Comparison of ENCODE assay signal across 8 mouse cellular contexts in genomic region chr6:127886916-127887315, GRCm38 (mm10). TPM values are rescaled to one million over a fixed set of nuclear protein-coding genes. Genes with fewer than 3 reads are reported as not detected.
DNase-seq lines count a peak whose midpoint lies in the region; ATAC-seq lines count a peak whose summit lies in the region.

No protein-coding gene starts in this region.

- no peak for ATAC-seq in heart, embryonic 16.5 days (replicated peaks; ENCODE audit: extremely low read depth, insufficient read depth, low FRiP score)
- peak; percentile 63; the same call in 1 of the 2 replicates for ATAC-seq in embryonic facial prominence, embryonic 13.5 days (ENCODE audit: insufficient number of reproducible peaks, insufficient read depth, low FRiP score, low TSS enrichment, low read depth)
- 0 out of 2 replicates have a peak, but pooled peaks have one; percentile 4 for ATAC-seq in hindbrain, embryonic 15.5 days (ENCODE audit: low FRiP score, low read depth)
- ATAC-seq in midbrain, embryonic 13.5 days: no peak
- no peak for ATAC-seq in megakaryocyte progenitor cell, adult 5-6 weeks (replicated peaks; ENCODE audit: poor library complexity)

- no peaks in the 10 kb centered on the region for H3K36me3 ChIP-seq in heart, embryonic 16.5 days (ENCODE audit: control insufficient read depth, insufficient read depth)
- H3K36me3 ChIP-seq in embryonic facial prominence, embryonic 13.5 days: 0 out of 2 replicates have a peak, but pooled peaks cover 3% of the 10 kb centered on the region
- no peaks in the 10 kb centered on the region for H3K36me3 ChIP-seq in hindbrain, embryonic 15.5 days
- H3K36me3 ChIP-seq in midbrain, embryonic 13.5 days: no peaks in the 10 kb centered on the region

- H3K27ac ChIP-seq in heart, embryonic 16.5 days (ENCODE audit: low read length): no peak overlapping the region
- peak overlapping the region; percentile 89 for H3K27ac ChIP-seq in embryonic facial prominence, embryonic 13.5 days
- peak overlapping the region; percentile 59; the same call in 1 of the 2 replicates for H3K27ac ChIP-seq in hindbrain, embryonic 15.5 days (replicated peaks)
- peak overlapping the region; percentile 85 for H3K27ac ChIP-seq in midbrain, embryonic 13.5 days

- H3K4me3 ChIP-seq in heart, embryonic 16.5 days (ENCODE audit: low read length): no peak overlapping the region; the same call in 1 of the 2 replicates
- peak overlapping the region; percentile 62 for H3K4me3 ChIP-seq in embryonic facial prominence, embryonic 13.5 days
- peak overlapping the region; percentile 47 for H3K4me3 ChIP-seq in hindbrain, embryonic 15.5 days
- peak overlapping the region; percentile 54 for H3K4me3 ChIP-seq in midbrain, embryonic 13.5 days (replicated peaks)

- H3K4me2 ChIP-seq in heart, embryonic 16.5 days (ENCODE audit: low read depth, low read length): peak overlapping the region; percentile 75
- peak overlapping the region; percentile 81 for H3K4me2 ChIP-seq in embryonic facial prominence, embryonic 13.5 days
- H3K4me2 ChIP-seq in hindbrain, embryonic 15.5 days: peak overlapping the region; percentile 90
- H3K4me2 ChIP-seq in midbrain, embryonic 13.5 days (replicated peaks): peak overlapping the region; percentile 87

- H3K27me3 ChIP-seq in heart, embryonic 16.5 days (ENCODE audit: control insufficient read depth, insufficient read depth, low read length): peaks cover 4% of the 10 kb centered on the region
- H3K27me3 ChIP-seq in embryonic facial prominence, embryonic 13.5 days: no peaks in the 10 kb centered on the region
- H3K27me3 ChIP-seq in hindbrain, embryonic 15.5 days: no peaks in the 10 kb centered on the region
- H3K27me3 ChIP-seq in midbrain, embryonic 13.5 days: peaks cover 4% of the 10 kb centered on the region; the same call in 1 of the 2 replicates

- no peak for DNase-seq in heart, postnatal 10 days
- DNase-seq in cerebellum, postnatal 4 days (ENCODE audit: low spot score in 2 of 2): no peak
- DNase-seq in embryo, embryonic 11 days: no peak

- no peaks in the 10 kb centered on the region for H3K9me3 ChIP-seq in heart, embryonic 16.5 days (replicated peaks; ENCODE audit: control insufficient read depth, low read length)
- no peaks in the 10 kb centered on the region for H3K9me3 ChIP-seq in embryonic facial prominence, embryonic 13.5 days
- H3K9me3 ChIP-seq in hindbrain, embryonic 15.5 days: no peaks in the 10 kb centered on the region
- H3K9me3 ChIP-seq in midbrain, embryonic 13.5 days: no peaks in the 10 kb centered on the region

- intact Hi-C loops in heart, postnatal 10 days (cut with DNase I): no loop called here

- peaks cover 7% of the 10 kb centered on the region for H3K4me1 ChIP-seq in heart, embryonic 16.5 days (ENCODE audit: control insufficient read depth, insufficient read depth, low read length)
- H3K4me1 ChIP-seq in embryonic facial prominence, embryonic 13.5 days: peaks cover 36% of the 10 kb centered on the region
- peaks cover 28% of the 10 kb centered on the region for H3K4me1 ChIP-seq in hindbrain, embryonic 15.5 days (replicated peaks)
- H3K4me1 ChIP-seq in midbrain, embryonic 13.5 days (replicated peaks): peaks cover 51% of the 10 kb centered on the region

- no peak overlapping the region for H3K9ac ChIP-seq in heart, embryonic 16.5 days (ENCODE audit: low read length)
- peak overlapping the region; percentile 89 for H3K9ac ChIP-seq in embryonic facial prominence, embryonic 13.5 days
- H3K9ac ChIP-seq in hindbrain, embryonic 15.5 days: peak overlapping the region; percentile 48
- H3K9ac ChIP-seq in midbrain, embryonic 13.5 days (replicated peaks): peak overlapping the region; percentile 83

- 18% methylated on average over 7 of the region's 7 CpGs for WGBS in heart, embryonic 16.5 days
- 15% methylated on average over 7 of the region's 7 CpGs for WGBS in embryonic facial prominence, embryonic 13.5 days
- 7% methylated on average over 7 of the region's 7 CpGs for WGBS in hindbrain, embryonic 15.5 days
- WGBS in midbrain, embryonic 13.5 days: 3% methylated on average over 6 of the region's 7 CpGs

RNA-seq across cellular contexts. Expression of gene Tspan11, which starts 0.5 kb away (rescaled TPM):
- 2.6 and 3.2 TPM in 2 replicates for polyA plus RNA-seq in heart, embryonic 16.5 days (2015; fragmentation: Nextera tagmentation; extraction: Ambion mirVana)
- total RNA-seq in heart, postnatal 10 days (2021): 1 to 10 TPM; 4.7 to 4.9 TPM
- polyA plus RNA-seq in embryonic facial prominence, embryonic 13.5 days (2015; fragmentation: Nextera tagmentation; extraction: Ambion mirVana): 30.3 and 35.0 TPM in 2 replicates
- 3.4 and 6.8 TPM in 2 replicates for polyA plus RNA-seq in hindbrain, embryonic 15.5 days (2015; fragmentation: Nextera tagmentation; extraction: Ambion mirVana)
- polyA plus RNA-seq in midbrain, embryonic 13.5 days (2015; fragmentation: Nextera tagmentation; extraction: Ambion mirVana): 13.9 and 14.6 TPM in 2 replicates
- total RNA-seq in megakaryocyte progenitor cell, adult 5-6 weeks (2015): not detected in 2 replicates
- total RNA-seq in megakaryocyte progenitor cell, adult 5-6 weeks (2017): not detected in 2 replicates

Comparison
In these comparisons a context has a peak if more than half of its experiments do, and no peak if none do; other contexts are left out.
1. ATAC-seq: peak in embryonic facial prominence, embryonic 13.5 days (single experiment) and hindbrain, embryonic 15.5 days (single experiment); none in heart, embryonic 16.5 days (single experiment), midbrain, embryonic 13.5 days (single experiment) and megakaryocyte progenitor cell, adult 5-6 weeks (single experiment).
2. Peak in every context shown above with its lines, with median percentiles within 50 percentile points of each other: H3K4me2 ChIP-seq.